Mouse (Mus musculus) CD4-positive helper T cell, adult 2 months (primary cell): ENCODE data around the gene Smagp.
"Not testable (repeated sequence)": the region's sequence is repeated elsewhere in the genome, so short reads cannot be mapped to it uniquely, and the experiment has no call there.

ENCODE experiments used
- DNase-seq: peaks from one replicate; pipeline ENCODE4 v3.0.0-alpha.2; 2012; ENCODE audit warnings: low read depth, missing footprints, low spot score

The Smagp gene

DNA sequence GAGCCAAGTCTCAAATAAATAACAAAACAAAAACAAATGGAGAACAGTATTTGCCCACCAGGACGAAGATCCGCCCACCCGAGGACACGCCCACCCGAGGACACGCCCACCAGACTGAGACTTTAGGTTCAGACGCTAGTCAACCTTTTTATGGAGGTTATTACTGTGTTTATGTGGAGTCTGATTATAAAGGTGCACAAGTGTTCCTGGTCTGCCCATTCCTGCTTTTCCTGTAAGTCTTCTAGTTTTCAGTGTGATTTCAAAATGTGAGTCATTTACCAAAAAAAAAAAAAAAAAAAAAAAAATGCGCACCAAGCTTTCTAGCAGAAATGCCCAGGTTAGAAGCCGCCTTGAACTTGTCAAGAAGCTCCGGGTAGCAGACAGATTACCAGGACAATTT lies 9.5 kb downstream of the Smagp start:
- no peak for DNase-seq

DNA sequence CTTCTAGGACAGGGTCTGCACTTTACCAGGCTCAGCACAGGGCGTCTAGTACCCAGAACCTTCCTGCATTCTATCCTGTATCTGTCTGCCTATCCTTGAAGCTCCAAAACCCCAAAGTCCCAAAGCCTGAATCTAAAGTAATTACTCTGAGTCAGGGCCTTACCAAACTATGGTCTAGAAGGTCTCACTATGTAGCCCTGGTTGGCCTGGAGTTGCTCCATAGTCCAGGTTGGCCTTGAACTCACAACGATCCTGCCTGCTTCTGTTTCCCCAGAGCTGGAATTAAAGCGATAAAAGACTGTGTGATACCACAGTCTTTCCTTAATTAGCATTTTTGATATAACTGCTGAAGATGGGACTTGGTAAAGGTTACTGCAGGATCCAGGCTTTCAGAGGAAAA lies 12.3 kb downstream of the Smagp start:
- DNase-seq, result no peak

DNA sequence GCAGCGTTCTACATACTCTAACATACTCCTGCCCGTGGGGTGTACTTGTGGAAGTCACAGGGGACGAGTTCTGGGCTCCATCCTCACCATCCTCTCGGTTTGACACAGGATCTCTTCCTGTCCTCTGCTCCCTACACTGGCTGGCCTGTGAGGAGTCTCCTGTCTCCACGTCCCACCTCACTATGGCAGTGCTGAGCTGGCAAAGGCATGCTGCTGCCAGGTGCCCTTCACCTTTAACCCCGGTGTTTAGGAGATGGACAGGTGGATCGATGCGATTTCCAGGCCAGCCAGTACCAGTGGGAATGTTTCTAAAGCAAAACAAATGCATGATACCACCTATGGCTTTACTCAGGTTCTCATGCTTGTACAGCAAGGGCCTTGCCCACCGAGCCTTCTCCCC lies 13.0 kb downstream of the Smagp start:
- DNase-seq, result no peak

DNA sequence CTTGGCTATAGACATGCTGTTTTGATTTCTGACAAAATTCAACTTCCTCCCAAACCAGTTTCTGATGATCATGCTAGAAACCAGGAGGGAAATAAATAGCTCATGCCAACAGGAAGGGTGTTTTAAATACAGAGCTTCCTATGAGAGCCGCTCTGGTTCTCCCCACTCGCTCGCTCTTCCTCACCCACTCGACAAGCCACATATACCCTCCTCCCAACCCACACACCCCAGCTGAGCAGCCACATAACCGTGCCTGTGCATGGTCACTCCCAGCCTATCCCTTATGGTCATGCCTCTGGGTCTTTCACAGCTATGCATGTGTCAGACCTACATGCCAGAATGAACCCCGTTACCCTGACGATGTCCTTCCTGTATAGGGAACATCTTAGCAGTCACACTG lies 14.6 kb downstream of the Smagp start:
- no peak for DNase-seq

DNA sequence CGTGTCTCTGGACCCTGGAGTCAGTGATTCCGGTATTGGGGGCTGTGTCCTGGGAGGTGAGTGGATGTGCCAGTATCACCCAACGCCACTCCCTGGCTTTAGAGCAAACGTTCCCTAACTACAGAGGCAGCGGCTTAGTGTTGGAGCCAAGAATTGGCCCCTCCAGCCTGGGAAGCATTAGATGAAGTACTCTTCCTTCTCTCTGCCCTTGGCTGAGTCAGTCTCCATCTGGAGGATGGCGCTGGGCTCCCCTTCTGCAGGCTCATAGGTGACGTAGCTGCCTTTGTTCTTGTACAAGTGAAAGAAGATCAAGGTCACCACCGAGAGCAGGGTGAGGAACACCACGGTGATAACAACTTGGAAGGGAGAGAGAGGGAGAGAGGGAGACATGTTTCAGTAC lies 15.1 kb downstream of the Smagp start:
- DNase-seq, result not testable (repeated sequence)

DNA sequence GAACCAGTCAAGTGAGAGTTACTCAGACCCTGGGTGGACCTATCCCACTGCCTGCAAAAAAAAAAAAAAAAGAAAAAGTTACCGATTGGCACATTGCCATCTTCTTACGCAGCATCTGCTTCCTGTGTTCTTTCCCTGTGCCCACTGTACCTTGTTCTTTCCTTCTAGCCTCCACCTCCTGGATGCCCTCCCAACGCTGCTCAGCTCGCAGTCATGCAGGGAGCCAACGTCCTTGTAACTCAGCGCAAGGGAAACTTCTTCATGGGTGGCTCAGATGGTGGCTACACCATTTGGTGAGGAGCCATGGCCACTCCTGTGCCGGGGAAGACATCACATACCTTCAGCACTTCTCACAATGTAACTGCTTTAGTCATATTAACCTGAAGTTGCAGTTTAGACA lies 17.5 kb downstream of the Smagp start:
- no peak for DNase-seq

DNA sequence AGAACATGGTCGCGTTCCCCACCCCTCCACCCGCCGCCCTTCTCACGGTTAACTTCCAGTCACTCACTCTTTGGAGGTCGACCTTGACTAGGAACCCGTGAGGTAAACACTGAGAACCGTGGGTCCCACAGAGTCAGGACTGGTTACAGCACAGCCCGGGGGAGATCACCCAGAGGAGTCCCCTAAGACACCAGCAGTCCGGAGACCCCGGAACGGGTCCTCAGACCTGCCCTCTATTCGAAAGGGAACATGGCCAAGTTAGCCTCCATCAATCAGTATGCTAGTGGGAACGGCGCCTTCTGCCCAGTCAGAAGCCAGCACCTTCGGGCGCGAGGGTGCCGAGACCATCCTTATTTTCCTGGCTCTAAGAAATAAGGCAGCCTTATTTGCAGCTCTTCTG lies 20.5 kb downstream of the Smagp start:
- no peak for DNase-seq

DNA sequence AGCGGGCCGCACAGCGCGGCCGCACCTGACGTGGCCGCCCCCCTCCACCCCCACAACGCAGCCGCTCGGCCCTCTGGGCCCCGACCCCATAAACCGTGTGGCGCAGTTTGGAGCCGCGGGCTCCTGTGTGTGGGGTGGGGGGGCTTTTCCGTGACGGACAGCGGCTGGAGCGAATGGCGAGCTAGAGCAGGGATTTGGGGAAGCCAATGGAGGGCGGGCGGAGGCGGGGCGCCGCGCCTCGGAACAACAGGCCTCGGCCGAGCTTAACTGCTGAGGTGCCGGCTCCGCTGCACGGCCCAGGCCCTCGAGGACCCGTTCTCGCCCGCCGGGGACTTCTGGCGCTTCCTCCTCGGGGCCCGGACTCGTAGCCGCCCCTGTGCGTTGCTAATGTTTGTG lies 20.9 kb downstream of the Smagp start:
- peak; percentile 93 for DNase-seq

DNA sequence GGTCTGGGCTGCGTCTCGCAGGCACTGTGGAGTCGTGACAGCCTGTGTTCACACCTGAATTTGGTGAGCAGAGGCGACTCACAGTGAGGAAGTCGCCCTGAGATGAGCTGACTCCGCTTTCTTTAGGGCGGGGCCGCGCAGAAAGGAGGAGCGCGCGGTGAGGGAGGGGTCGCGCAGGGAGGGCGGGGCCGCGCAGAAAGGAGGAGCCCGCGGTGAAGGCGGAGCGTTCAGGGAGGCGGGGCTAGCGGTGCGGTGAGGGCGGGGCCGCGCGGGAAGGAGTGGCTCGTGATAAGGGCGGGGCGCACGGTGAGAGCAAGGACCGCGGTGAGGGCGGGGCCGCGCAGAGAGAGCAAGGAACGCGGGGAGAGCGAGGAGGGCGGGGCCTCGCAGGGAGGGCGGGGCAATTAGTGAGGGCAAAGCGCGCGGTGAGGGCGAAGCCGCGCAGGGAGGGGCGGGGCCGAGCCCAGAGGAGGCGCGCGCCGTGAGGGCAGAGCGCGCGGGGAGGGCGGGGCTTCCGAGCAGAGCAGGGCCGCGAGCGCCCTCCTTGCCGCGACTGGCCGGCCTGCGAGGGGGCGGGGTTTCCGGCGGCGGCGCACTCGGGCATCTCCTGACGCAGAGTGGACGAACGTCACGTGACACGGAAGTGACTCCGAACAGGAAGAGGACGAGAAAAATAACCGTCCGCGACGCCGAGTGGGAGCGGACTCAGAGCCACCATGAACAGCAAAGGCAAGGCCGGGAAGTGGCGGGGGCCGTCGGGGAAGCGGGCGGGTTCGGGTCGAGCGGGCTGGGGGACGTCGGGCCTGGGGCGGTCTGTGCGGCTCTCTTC lies 21.5 kb downstream of the Smagp start, which contains the start of gene Dazap2:
Gene Dazap2 (plus strand): TSS at position 354 of the 829 bp plus-strand sequence.
- DNase-seq, result peak; percentile 100

DNA sequence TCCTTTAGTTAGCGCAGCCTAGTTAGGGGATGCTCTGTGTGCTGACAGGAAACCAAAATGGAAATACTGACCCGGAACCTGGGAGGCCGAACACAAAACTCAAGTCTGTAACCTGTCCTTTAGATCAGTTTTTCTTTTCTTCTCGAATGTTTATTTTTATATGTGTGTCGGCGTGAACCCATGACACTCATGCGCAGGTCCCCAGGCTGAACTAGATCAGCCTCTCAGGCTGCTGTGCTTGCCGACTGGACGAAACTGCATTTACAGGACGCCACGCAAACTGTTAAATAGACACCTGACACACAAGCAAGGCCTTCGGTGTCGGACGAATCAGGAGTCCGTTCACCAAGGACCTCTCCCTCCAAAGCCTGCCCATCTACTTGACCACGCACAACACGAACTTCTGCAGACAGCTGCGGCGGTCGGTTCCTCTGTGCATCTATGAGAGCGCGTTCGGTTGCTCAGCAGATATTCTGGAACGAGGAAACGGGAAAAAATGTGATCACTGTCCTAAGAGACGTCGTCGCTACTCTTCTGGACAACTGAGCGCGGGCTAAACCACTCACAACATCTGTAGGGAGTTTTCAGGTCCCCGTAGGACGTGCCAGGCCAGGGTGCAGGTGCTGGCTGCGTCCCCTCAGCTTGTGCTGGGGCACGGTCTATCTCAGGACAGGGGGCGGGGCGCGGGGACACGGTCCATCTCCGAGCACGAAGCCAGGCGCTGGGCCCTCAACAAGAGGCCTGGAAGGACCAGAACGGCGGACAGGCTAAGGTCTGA lies 22.3 kb downstream of the Smagp start:
- no peak for DNase-seq

DNA sequence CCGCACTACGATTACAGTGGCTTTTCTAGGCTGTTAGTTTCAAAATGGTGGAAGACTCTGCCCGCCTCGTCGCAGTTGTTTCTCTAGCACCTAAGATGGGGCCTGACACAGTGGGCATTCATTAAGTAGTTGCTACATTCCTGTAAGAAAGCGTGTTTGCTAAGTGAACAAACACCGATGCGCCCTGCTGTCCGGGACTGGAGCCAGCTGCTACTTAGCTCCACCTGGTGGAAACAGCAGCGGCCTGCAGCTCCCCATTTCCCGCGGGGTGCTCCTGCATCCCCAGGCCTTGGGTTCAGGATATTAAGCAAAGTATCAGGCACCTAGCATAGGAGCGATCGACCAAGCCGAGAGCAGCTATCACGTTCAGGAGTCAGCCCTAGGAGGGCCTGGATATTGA lies 23.2 kb downstream of the Smagp start:
- DNase-seq, result peak; percentile 80

DNA sequence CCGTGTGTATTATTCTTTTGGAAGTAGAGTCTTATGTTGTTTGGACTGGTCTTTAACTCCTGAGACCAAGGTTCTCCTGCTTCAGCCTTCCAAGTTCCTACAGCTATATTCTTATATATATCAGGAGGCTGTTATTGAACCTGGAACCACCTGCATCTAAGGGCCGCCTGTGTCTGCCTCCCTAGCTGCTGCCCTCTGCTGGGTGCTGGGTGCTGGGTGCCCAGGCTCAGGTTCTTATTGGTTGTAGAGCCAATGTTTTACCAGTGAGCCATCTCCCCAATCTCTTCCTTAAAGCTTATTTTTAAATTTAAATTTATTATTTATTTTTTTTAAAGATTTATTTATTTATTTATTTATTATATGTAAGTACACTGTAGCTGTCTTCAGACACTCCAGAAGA lies 24.3 kb downstream of the Smagp start:
- DNase-seq, result peak; percentile 62

DNA sequence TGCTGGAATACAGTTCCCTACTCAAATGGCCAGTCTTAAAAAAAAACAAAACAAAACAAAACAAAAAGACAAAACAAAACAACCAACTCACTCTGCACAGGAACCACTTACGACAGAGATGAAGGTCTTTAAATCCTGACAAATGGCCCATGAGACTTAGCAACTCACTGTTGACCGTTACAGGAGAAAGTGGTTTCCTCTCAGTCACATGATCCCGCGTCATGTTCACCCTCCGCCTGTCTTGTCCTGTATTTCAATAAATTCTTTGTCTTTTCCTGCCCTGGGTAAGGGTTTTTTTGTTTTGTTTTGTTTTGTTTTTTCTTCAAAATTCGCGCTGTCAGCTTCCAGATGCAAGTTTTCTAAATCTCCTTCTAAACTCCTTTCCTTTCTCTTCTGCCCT lies 24.8 kb downstream of the Smagp start:
- DNase-seq, result no peak

DNA sequence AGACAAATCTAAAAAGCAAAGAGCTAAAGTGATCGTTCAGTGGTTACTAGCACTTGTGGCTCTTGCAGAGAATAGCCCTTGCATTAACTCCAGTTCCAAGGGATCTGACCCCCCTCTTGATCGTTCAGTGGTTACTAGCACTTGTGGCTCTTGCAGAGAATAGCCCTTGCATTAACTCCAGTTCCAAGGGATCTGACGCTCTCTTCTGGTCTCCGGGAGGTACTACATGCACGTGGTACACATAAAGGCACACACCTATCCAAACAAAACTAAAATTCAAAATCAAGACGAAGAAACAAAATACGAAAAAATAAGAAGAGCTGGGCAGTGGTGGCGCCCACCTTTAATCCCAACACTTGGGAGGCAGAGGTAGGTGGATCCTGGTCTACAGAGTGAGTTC lies 30.1 kb downstream of the Smagp start:
- not testable (repeated sequence) for DNase-seq

DNA sequence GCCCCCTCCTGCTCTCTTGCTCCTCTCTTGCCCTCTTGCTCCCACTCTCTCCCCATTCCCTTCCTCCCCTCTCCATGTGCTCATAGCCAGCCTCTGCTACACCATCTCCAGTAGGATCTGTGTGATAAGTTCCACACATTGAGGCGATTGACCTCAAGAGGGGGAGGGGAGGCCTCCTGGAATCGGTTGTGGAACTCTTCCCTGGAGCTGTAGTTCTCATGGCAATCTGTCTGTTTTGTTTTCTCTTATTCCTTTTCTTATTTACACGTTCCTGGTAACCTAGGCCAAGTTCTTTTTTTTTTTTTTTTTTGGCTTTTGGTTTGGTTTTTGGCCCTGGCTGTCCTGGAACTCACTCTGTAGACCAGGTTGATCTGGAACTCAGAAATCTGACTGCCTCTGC lies 35.1 kb downstream of the Smagp start:
- DNase-seq, result no peak

DNA sequence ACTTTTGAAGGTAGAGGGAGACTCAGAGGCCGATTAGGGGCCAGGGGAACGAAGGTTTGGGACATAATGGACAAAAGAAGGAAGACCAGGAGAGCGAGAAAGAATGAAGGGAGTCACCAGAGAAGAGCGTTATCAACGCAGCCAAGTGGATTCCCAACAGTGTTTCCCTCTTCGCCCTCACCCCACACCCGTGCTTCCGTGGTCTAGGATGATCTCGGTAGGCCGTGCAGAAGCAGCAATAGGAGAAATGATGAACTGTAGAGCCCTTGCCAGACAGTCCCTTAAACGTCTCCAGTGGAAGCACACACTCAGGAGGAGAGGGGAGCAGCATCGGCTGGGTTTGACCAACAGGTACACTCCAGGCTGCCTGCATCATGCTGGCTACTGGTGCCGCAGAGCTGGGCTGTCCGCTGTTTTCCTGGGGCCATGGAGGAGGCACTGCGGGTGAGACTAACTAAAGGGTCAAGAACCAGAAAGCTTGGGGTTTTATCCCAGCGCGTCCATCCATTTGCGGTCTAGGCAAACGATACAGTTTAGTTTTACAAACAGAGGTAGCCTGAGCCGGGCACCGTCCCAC lies 36.0 kb downstream of the Smagp start:
- no peak for DNase-seq

DNA sequence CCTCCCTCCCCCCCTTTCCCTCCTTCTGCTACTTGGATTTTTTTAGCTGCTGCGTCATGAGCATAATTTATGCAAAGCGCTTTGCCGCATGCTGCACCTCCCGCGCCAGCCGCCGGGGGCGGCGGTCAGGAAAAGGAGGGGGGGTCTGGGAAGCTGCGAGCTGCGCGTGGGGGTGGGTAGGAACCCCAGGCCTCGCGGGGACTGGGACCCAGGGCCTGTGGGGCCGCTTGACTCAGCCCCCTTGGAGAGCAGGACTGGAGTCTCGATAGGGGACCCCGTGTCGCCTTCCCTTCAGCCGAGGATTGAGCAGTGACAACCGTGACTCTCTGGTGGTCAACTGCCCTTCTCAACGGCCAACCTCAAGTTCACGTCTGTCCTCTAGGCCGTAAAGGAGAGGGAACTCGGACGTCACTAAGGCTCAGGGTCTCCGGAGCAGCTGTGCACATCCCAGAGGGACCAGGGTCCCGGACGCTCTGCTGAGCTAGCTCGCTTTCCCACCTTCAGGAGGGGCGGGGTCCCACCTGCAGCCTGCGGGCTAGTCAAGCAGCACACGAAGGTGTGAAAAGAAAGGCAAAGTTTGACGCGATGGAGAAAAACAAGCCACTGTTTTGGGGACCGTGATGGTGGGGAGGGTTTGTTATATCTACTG lies 36.6 kb downstream of the Smagp start:
- DNase-seq, result peak; percentile 91

DNA sequence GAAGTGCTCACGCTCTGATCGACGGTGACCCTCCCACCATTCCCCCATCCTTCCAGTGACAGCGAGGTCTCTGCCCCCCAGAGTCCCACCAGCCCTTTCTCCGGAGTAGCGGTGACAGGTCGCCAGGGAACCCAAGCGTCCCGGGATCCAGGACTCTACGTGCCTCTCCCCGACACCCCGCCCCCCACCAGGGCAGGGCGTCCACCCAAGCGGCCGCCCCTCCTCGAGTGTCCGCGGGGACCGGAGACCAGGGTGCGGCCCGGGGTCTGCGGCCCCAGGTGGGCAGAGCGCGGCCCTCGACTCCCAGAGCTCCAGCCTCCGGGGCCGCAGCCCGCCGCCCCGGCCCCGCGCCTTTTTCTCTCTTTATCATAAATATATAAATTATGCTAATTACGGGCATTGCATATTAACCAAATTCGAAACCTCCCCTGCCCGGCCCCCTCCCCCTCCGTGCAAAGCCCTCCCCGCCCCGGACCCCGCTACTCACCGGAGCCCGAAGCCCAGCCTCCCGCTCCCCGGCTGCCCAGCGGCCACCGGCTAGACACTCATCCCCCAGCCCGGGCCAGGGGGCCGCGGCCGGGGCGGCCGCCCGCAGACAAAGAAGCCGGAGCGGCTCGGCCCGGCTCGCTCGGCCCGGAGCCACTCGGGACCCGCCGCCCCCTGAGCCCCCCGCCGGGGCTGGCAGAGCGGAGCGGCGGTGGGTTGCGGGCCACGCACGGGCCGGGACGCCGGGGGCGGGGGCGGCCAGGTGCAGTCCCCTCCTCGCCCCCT lies 37.3 kb downstream of the Smagp start, which contains the start of gene Pou6f1:
Gene Pou6f1 (minus strand): TSS at position 709 of the 771 bp plus-strand sequence.
- DNase-seq, result peak; percentile 46

DNA sequence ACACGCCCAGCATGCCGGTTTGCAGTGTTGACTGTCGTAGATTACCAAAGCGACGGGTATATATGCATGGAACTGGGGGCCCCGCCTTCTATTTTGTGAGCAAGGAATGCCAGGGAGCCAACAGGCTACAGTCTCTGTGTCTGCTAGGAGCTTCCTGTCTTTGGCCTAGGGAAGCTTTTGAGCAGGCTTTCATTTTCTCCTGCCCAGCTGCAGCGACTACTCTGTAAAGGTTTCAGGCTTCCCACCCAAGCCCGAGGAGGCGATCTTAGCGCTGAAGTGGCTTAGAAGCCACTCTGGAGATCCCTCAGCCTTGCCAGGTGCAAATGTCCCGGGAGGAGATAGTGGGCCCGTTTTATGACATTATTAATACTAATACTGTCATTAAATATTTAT lies 37.9 kb downstream of the Smagp start:
- no peak for DNase-seq

DNA sequence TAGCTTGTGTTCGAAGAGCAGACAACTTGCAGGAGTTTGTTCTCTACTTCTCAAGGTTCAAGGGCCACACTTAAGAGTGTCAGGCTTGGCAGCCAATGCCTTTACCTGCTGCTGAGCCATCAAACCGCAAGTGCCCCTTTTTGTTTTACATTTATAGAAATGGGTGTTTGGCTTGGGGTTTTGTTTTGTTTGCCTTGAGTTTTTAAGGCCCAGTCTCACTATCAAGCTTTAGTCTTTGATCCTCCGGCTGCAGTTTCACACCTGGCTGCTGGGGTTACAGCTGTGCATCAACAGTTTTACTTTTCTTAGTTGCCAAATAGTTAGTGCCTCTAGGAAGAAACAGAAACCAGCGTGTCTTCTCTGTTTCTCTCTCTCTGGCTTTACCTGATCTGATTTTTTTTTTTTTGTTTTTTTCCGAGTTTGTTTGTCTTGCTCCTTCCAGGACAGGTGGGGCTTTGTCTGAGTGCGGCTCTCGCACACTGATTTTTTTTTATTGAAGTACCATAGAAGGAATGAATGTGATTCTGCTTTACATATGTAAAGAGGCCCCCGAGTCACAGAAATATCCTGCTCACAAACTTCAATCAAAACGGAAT lies 38.4 kb downstream of the Smagp start:
- DNase-seq, result peak; percentile 83

DNA sequence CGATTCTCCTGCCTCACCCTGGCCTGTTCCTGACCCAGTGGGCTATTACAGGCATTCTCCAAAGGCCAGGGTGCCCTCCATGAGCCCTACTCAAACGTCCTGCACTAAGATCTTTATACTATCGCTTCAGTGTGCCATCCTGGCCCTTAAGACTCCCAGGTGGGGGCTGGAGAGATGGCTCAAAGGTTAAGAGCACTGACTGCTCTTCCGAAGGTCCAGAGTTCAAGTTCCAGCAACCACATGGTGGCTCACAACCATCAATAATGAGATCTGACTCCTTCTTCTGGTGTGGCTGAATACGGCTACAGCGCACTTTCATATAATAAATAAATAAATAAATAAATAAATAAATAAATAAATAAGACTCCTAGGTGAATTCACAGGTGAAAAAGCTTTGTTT lies 43.9 kb downstream of the Smagp start:
- no peak for DNase-seq
